Mouse (Mus musculus) neural tube, embryonic 13.5 days (tissue): ENCODE data around the gene T2. TPM values are rescaled to one million over a fixed set of nuclear protein-coding genes. Genes with fewer than 3 reads are reported as not detected.
"Not testable (repeated sequence)": the region's sequence is repeated elsewhere in the genome, so short reads cannot be mapped to it uniquely, and the experiment has no call there.

Experiments used
- ATAC-seq: fragments of 200-750 bp; cut with Nextera tagmentation; 2 replicates; pipeline ENCODE4 v1.8.0; 2017; ENCODE audit warnings: low read depth, mild to moderate bottlenecking, moderate TSS enrichment, moderate library complexity
- H3K27ac ChIP-seq: fragments of 300-500 bp; sonication (generic); replicated peaks from 2 replicates; pipeline ENCODE4 v1.5.1; 2015; ENCODE audit warnings: moderate library complexity, mild to moderate bottlenecking, inconsistent platforms
- H3K27me3 ChIP-seq: fragments of 300-500 bp; sonication (generic); 2 replicates; pipeline ENCODE4 v1.6.1; 2015; ENCODE audit warnings: mild to moderate bottlenecking, inconsistent platforms
- H3K36me3 ChIP-seq: fragments of 300-500 bp; sonication (generic); 2 replicates; pipeline ENCODE4 v1.6.1; 2015; ENCODE audit warnings: mild to moderate bottlenecking, inconsistent platforms
- H3K4me1 ChIP-seq: fragments of 300-500 bp; sonication (generic); replicated peaks from 2 replicates; pipeline ENCODE4 v1.6.1; 2015; ENCODE audit warnings: inconsistent platforms
- H3K4me2 ChIP-seq: fragments of 300-500 bp; sonication (generic); 2 replicates; pipeline ENCODE4 v1.6.1; 2015; ENCODE audit warnings: inconsistent platforms, mild to moderate bottlenecking, moderate library complexity
- H3K4me3 ChIP-seq: fragments of 300-500 bp; sonication (generic); 2 replicates; pipeline ENCODE4 v1.5.1; 2015; ENCODE audit warnings: mild to moderate bottlenecking, inconsistent platforms
- H3K9ac ChIP-seq: fragments of 300-500 bp; sonication (generic); 2 replicates; pipeline ENCODE4 v1.6.1; 2015; ENCODE audit warnings: moderate library complexity, mild to moderate bottlenecking, inconsistent platforms
- H3K9me3 ChIP-seq: fragments of 300-500 bp; sonication (generic); 2 replicates; pipeline ENCODE4 v1.6.1; 2016; ENCODE audit warnings: inconsistent platforms
- WGBS: fragments of 180-500 bp; shearing (Covaris S2); methylation state at CpG from one replicate; pipeline ENCODE4 v1.1.7; 2015; 5-methylcytosine and 5-hydroxymethylcytosine counted together
- polyA plus RNA-seq: library from polyadenylated mRNA; unstranded; fragments of >200 nt; fragmentation: Nextera tagmentation; extraction: Ambion mirVana; gene quantifications from 2 replicates; pipeline ENCODE4 v1.2.1, GENCODE M21; 2015

Gene T2
- 0.47 and 0.62 TPM in 2 replicates for polyA plus RNA-seq

DNA sequence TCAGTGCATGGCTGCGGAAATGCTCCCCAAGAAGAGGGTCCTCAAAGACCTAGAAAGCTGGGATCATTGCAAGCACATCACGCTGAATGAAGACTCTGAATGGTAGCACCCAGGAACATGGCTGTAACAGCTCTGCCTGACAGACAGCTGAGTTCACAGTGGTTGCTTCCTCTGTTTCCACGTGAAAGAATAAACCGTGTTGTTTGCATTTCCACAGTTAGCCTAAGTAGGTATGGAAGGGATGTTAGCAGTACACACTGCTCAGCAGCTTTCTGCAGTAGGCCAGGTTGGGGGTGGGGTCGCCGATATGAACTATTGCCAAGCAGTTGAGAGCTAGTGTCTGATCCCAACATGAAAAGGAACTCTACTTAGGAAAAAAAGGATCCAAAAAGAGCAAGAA, at the start of gene T2:
Gene T2 (plus strand): TSS at position 301 of the 400 bp plus-strand sequence.
- no peak within 1 kb of the TSS for H3K9ac ChIP-seq
- no peaks in the 10 kb centered on the region for H3K27me3 ChIP-seq
- no peaks in the 10 kb centered on the region for H3K9me3 ChIP-seq
- H3K27ac ChIP-seq: no peak within 1 kb of the TSS
- no peak within 1 kb of the TSS for H3K4me2 ChIP-seq
- no peak within 1 kb of the TSS for H3K4me3 ChIP-seq
- 85% methylated on average over 6 of the region's 6 CpGs for WGBS
- H3K36me3 ChIP-seq: no peaks in the 10 kb centered on the region
- ATAC-seq: no peak
- H3K4me1 ChIP-seq: no peaks in the 10 kb centered on the region

GRCm38 (mm10) chr17:8310838-8311614, 44.8 kb upstream of the T2 start, which contains the start of gene Sft2d1:
Gene Sft2d1 (plus strand): TSS chr17:8311102.
- no peaks in the 10 kb centered on the region for H3K9me3 ChIP-seq
- peaks cover 26% of the 10 kb centered on the region for H3K4me1 ChIP-seq
- peak within 1 kb of the TSS; percentile 85 for H3K27ac ChIP-seq
- H3K36me3 ChIP-seq: peaks cover 3% of the 10 kb centered on the region; the same call in 1 of the 2 replicates
- peak within 1 kb of the TSS; percentile 89 for H3K4me3 ChIP-seq
- ATAC-seq: peak; percentile 94
- peak within 1 kb of the TSS; percentile 84 for H3K4me2 ChIP-seq
- H3K9ac ChIP-seq: peak within 1 kb of the TSS; percentile 92
- under 1% methylated on average over 52 of the region's 54 CpGs for WGBS
- peaks cover 6% of the 10 kb centered on the region; the same call in 1 of the 2 replicates for H3K27me3 ChIP-seq

DNA sequence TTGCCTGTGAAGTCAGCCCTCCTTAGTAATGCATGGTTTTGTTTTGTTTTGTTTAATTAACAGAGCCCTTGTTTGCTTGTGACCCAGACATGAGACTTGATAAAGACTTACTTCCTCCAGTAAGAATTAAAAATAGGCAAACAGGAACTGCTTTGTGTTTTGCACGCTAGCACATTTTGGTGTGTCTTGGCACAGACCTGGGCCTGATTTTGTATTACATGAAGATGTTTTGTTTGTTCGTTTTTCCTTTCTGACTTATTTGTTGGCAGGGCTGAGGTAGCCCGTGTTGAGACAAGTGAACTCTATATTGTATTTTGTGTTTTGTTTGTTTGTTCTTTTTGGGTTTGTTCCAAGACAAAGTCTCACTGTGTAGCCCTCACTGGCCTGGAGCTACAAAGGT, 44.0 kb upstream of the T2 start:
- H3K4me2 ChIP-seq: peak overlapping the region; percentile 84
- H3K27ac ChIP-seq: no peak overlapping the region
- H3K4me1 ChIP-seq: peaks cover 26% of the 10 kb centered on the region
- peak overlapping the region; percentile 89 for H3K4me3 ChIP-seq
- H3K27me3 ChIP-seq: peaks cover 6% of the 10 kb centered on the region; the same call in 1 of the 2 replicates
- no peak for ATAC-seq
- peaks cover 3% of the 10 kb centered on the region; the same call in 1 of the 2 replicates for H3K36me3 ChIP-seq
- WGBS: 48% methylated on average over 3 of the region's 3 CpGs
- peak overlapping the region; percentile 92 for H3K9ac ChIP-seq
- no peaks in the 10 kb centered on the region for H3K9me3 ChIP-seq

GRCm38 (mm10) chr17:8313976-8314375, 41.8 kb upstream of the T2 start:
- 85% methylated on average over 3 of the region's 3 CpGs for WGBS
- H3K9me3 ChIP-seq: no peaks in the 10 kb centered on the region
- no peak overlapping the region for H3K4me2 ChIP-seq
- ATAC-seq: no peak
- H3K4me1 ChIP-seq: peaks cover 26% of the 10 kb centered on the region
- no peak overlapping the region for H3K4me3 ChIP-seq
- no peak overlapping the region for H3K27ac ChIP-seq
- peaks cover 3% of the 10 kb centered on the region; the same call in 1 of the 2 replicates for H3K36me3 ChIP-seq
- H3K9ac ChIP-seq: no peak overlapping the region
- no peaks in the 10 kb centered on the region for H3K27me3 ChIP-seq

DNA sequence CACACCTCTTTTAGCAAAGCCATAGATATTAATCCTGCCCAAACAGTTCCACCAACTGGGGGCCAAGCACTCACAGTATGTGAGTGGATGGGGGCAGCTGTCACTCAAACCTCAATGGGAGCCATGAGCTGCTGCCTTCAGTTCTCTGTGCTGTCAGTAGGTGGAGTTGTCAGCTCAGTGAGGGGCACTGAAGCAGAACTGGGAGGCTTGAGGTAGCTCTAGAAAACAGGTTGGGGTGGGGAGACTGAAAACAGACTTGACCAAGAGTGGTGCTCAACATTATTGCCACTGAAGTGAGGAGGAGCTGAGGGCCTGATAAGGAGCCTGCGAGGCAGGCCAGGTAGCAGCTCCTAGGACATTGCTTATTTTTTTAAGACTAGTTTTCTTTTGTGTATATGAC, 39.5 kb upstream of the T2 start:
- Histone ChIP-seq H3K36me3 (peaks cover 7% of the 10 kb centered on the region), H3K9ac (no peak overlapping the region), H3K4me2 (no peak overlapping the region), H3K27ac (no peak overlapping the region), H3K4me1 (peaks cover 23% of the 10 kb centered on the region), H3K27me3 (no peaks in the 10 kb centered on the region), H3K4me3 (no peak overlapping the region), H3K9me3 (no peaks in the 10 kb centered on the region)
- no peak for ATAC-seq
- WGBS: 97% methylated on average over 1 of the region's 1 CpGs

DNA sequence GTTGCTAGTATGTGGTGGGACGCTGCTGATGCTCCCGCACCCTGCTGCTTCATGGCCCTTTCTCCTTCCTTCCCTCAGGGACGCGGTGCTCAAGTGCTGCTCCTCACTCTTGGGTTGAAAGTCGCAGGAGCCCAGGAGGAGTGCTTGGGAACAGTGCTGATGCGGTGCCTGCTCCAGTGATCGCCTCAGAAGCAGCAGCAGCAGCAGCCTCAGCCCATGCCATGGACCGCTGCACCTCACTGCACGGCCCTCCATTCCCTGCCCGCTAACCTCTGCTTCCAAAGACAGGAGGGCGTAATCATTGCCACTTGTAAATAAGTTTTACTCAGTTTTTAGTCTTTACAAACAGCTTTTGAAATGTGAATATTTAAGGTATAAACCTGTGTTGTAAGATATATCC, 28.9 kb upstream of the T2 start:
- not testable (repeated sequence) for H3K4me3 ChIP-seq, H3K4me2 ChIP-seq, H3K9me3 ChIP-seq, H3K27ac ChIP-seq, H3K9ac ChIP-seq, ATAC-seq, H3K27me3 ChIP-seq, H3K4me1 ChIP-seq
- 83% methylated on average over 10 of the region's 11 CpGs for WGBS
- peaks cover 45% of the 10 kb centered on the region for H3K36me3 ChIP-seq

- Histone ChIP-seq H3K4me2 (no peak overlapping the region), H3K36me3 (peaks cover 31% of the 10 kb centered on the region), H3K9me3 (no peaks in the 10 kb centered on the region), H3K4me3 (no peak overlapping the region), H3K27ac (no peak overlapping the region), H3K27me3 (no peaks in the 10 kb centered on the region), H3K4me1 (no peaks in the 10 kb centered on the region), H3K9ac (no peak overlapping the region)
- WGBS: 66% methylated on average over 7 of the region's 7 CpGs
- no peak for ATAC-seq
Observed at GRCm38 (mm10) chr17:8328511-8329174, 27.1 kb upstream of the T2 start.

GRCm38 (mm10) chr17:8330602-8331001, 25.2 kb upstream of the T2 start:
- 76% methylated on average over 5 of the region's 5 CpGs for WGBS
- Histone ChIP-seq H3K4me1 (no peaks in the 10 kb centered on the region), H3K27ac (no peak overlapping the region), H3K9me3 (no peaks in the 10 kb centered on the region), H3K4me2 (no peak overlapping the region), H3K9ac (no peak overlapping the region), H3K27me3 (no peaks in the 10 kb centered on the region), H3K36me3 (peaks cover 19% of the 10 kb centered on the region), H3K4me3 (no peak overlapping the region)
- ATAC-seq: no peak

DNA sequence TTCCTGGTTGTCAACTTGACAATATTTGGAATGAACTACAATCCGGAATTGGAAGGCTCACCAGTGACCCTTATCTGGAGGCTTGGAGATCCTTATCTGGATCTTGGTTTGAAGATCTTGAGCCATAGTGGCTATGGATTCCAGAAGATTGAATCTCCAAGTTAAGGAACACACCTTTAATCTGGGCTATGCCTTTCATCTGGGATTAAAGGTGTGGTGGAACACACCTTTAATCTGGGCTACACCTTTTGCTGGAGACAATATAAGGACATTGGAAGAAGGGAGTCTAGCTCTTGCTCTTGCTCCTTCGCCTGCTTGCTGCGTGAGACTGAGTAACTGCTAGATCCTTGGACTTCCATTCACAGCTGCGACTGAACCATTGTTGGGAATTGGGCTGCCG, 18.6 kb upstream of the T2 start, which contains the start of gene Prr18:
Gene Prr18 (plus strand): TSS at position 301 of the 400 bp plus-strand sequence.
- not testable (repeated sequence) for ATAC-seq, H3K36me3 ChIP-seq, H3K4me3 ChIP-seq, H3K27ac ChIP-seq, H3K4me2 ChIP-seq, H3K9ac ChIP-seq, H3K9me3 ChIP-seq
- WGBS: 100% methylated on average over 1 of the region's 5 CpGs
- H3K4me1 ChIP-seq: peaks cover 28% of the 10 kb centered on the region
- H3K27me3 ChIP-seq: peaks cover 28% of the 10 kb centered on the region

GRCm38 (mm10) chr17:8339666-8340374, 16.0 kb upstream of the T2 start:
- WGBS: 18% methylated on average over 8 of the region's 8 CpGs
- ATAC-seq: no peak; the same call in 1 of the 2 replicates
- peak overlapping the region; percentile 98 for H3K4me2 ChIP-seq
- no peaks in the 10 kb centered on the region for H3K36me3 ChIP-seq
- peak overlapping the region; percentile 94 for H3K9ac ChIP-seq
- H3K4me3 ChIP-seq: peak overlapping the region; percentile 73
- H3K9me3 ChIP-seq: no peaks in the 10 kb centered on the region
- H3K27me3 ChIP-seq: peaks cover 33% of the 10 kb centered on the region
- peaks cover 43% of the 10 kb centered on the region for H3K4me1 ChIP-seq
- H3K27ac ChIP-seq: peak overlapping the region; percentile 86

DNA sequence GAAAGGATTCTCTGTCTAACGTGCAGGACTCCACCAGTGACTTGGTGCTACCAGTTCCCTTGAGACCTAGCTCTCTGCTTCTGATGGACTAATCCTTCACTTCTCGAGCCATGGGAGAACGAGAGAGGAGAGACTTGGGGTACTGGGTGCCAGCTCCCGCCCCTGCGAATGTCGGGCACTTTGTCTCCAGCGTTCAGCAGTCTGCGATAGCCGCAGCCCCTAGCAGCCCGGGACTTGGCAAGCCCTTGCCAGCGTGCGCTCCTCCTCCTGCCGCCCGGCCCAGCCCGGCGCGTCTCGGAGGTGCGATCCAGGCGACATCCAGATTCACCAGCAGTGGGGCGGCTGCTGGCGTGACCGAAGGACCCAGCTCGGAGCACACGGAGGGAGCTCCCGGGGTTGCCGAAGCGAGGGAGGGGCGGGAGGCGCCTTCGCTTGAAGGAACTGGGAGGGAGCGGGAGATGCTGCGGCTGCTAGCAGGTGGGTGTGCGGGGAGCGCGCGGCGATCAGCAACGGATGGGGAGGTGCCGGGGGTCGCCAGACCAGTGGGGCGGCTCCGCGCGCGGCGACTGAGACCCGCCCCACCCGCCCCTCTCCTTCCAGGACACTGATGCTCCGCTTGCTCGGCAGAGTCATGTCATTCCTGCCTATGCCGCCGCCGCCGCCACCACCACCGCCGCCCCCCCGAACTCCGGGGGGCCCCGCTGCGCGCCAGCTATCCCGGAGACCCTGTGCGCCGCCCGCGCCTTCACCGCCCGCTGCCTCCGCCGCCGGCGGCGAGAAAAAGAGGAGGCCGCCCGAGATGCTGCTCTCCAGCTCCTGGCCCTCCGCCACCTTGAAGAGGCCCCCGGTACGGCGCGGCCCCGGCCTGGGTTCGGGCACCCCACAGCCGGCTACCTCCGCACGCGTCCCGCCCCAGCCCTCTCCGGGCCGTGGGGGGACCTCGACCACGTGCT, 15.1 kb upstream of the T2 start:
- peak overlapping the region; percentile 86 for H3K27ac ChIP-seq
- peaks cover 43% of the 10 kb centered on the region for H3K4me1 ChIP-seq

More for the DNA sequence above, 15.1 kb upstream of the T2 start:
- Histone ChIP-seq H3K4me3 (peak overlapping the region; percentile 73), H3K9ac (peak overlapping the region; percentile 94), H3K4me2 (peak overlapping the region; percentile 98), H3K9me3 (no peaks in the 10 kb centered on the region), H3K36me3 (no peaks in the 10 kb centered on the region), H3K27me3 (peaks cover 33% of the 10 kb centered on the region)
- ATAC-seq: peak; percentile 87
- 1% methylated on average over 79 of the region's 92 CpGs for WGBS
